Mouse (Mus musculus): Measurements from ENCODE around the gene Ttc26.
"Not testable (repeated sequence)": the region's sequence is repeated elsewhere in the genome, so short reads cannot be mapped to it uniquely, and the experiment has no call there.

Ttc26 gene

GRCm38 (mm10) chr6:38356661-38357433 is 24.4 kb upstream of the Ttc26 start:
- not testable (repeated sequence) for DNase-seq (ENCODE audit: low spot score)

- DNase-seq (ENCODE audit: low spot score), result no peak
Observed at GRCm38 (mm10) chr6:38357603-38358252, 23.5 kb upstream of the Ttc26 start.

GRCm38 (mm10) chr6:38358253-38359027 is 22.8 kb upstream of the Ttc26 start:
- no peak for DNase-seq (ENCODE audit: low spot score)

- DNase-seq (ENCODE audit: low spot score), result not testable (repeated sequence)
Observed at GRCm38 (mm10) chr6:38359044-38359735, 22.1 kb upstream of the Ttc26 start.

- no peak for DNase-seq (ENCODE audit: low spot score)
Observed at GRCm38 (mm10) chr6:38359736-38360499, 21.4 kb upstream of the Ttc26 start.

- no peak for DNase-seq (ENCODE audit: low spot score)
Observed at GRCm38 (mm10) chr6:38361065-38361464, 20.2 kb upstream of the Ttc26 start.

GRCm38 (mm10) chr6:38361937-38362336 is 19.3 kb upstream of the Ttc26 start:
- no peak for DNase-seq (ENCODE audit: low spot score)

- no peak for DNase-seq (ENCODE audit: low spot score)
Observed at GRCm38 (mm10) chr6:38363370-38363769, 17.9 kb upstream of the Ttc26 start.

- no peak for DNase-seq (ENCODE audit: low spot score)
Observed at GRCm38 (mm10) chr6:38364121-38364520, 17.1 kb upstream of the Ttc26 start.

GRCm38 (mm10) chr6:38369945-38370344 is 11.3 kb upstream of the Ttc26 start:
- DNase-seq (ENCODE audit: low spot score), result no peak

- no peak for DNase-seq (ENCODE audit: low spot score)
Observed at GRCm38 (mm10) chr6:38374271-38374670, 7.0 kb upstream of the Ttc26 start.

- no peak for DNase-seq (ENCODE audit: low spot score)
Observed at GRCm38 (mm10) chr6:38380764-38381128, 523 bp upstream of the Ttc26 start.

GRCm38 (mm10) chr6:38389671-38390070 is 8.4 kb downstream of the Ttc26 start:
- no peak for DNase-seq (ENCODE audit: low spot score)

- not testable (repeated sequence) for DNase-seq (ENCODE audit: low spot score)
Observed at GRCm38 (mm10) chr6:38432457-38432856, 51.2 kb downstream of the Ttc26 start.

- peak; percentile 95 for DNase-seq (ENCODE audit: low spot score)
Observed at GRCm38 (mm10) chr6:38433261-38434033, 52.2 kb downstream of the Ttc26 start, which contains the start of gene Ubn2. Ubn2 (plus strand) TSS chr6:38433950.

- peak; percentile 40 for DNase-seq (ENCODE audit: low spot score)
Observed at GRCm38 (mm10) chr6:38434055-38435023, 53.1 kb downstream of the Ttc26 start.

- DNase-seq (ENCODE audit: low spot score), result no peak
Observed at GRCm38 (mm10) chr6:38443842-38444241, 62.6 kb downstream of the Ttc26 start.

- DNase-seq (ENCODE audit: low spot score), result no peak
Observed at GRCm38 (mm10) chr6:38448295-38448694, 67.0 kb downstream of the Ttc26 start.

- no peak for DNase-seq (ENCODE audit: low spot score)
Observed at GRCm38 (mm10) chr6:38453049-38453448, 71.8 kb downstream of the Ttc26 start.

Data from ovary, postnatal 14 days (tissue).